Mouse (Mus musculus): ENCODE measurements around the gene Olfr893.

The Olfr893 gene
- long read RNA-seq, experiment 1: 0 reads
- long read RNA-seq, experiment 2: 0 reads

DNA sequence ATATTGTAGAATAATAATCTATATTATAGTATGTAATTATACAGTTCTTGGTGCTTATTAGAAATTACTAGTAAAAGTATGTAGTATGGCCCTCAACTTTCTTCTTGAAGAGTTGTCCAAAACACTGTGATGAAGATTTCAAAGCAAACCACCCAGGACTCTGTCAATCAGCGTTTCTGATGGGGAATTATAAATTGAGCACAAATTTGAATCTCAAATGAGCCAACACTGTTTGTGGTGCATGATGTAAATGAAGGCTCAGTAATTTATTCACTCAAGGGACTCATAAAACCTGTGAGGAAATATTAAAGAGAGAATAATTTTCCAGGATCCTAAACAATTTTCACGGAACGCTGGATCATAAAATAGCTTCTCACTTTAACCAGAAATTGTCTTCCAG, at the start of gene Olfr893:
Gene Olfr893 (plus strand): TSS at position 301 of the 400 bp plus-strand sequence.
- intact Hi-C loops (cut with DNase I): no loop called here

DNA sequence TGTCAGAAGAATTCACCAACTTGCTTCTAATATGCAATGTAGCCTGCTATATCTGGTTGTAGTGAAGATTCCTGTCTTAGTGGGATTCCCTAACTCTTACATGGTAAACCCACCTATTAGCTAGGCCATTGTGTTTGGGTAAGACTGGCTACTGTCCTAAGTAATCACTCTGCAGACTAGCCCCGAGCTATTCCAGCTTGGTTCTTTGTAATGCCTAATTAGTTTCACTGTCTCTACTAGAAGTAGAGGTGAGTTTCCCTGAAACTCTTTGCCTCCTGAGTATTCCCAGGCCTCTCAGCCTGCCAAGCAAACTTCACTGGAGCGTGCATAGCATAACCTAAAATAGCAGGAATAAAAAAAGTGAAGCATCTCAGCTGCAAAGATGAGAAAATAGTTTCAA, 39.8 kb upstream of the Olfr893 start:
- intact Hi-C loops (cut with DNase I): loop anchor here (5.0 kb wide), 1 partner anchor 114 kb away; no protein-coding TSS in a partner anchor

DNA sequence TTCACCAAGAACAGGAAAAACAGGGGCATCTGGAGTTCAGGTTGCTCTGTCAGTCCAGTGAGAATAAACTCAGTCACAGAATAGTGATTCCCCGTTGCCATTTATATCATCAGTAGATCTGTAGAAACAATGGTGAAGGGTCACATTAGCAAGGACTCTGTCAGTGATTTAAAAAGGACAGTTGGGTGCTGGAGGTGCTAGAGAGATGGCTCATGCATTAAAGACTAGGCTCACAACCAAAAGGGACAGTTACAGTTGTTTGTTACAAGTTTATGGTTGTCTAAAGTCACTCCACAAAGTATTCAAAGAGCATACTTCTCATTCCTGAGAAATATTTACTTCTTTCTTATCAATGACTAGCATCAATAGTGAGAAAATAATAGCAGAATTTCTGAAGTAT, 27.4 kb upstream of the Olfr893 start, which contains the start of gene Olfr891:
Gene Olfr891 (minus strand): TSS at position 101 of the 400 bp plus-strand sequence.
- intact Hi-C loops (cut with DNase I): no loop called here

DNA sequence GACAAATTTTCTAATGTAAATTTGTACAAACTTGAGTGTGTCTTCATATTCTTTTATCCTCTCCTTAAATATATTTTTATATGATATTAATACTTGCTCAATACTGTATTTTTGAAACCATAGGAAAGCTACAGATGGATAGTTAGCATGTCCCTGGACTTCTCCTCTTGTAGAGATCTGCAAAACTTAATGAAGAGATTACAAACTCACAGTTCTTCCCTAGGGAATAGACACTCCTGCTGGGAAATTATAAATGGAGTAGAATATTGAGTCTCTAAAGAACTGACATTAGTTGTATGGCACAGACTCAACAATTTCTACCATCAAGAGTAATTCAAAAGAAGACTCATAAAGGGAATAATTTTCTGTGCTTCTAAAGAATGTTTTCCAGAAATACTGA, 9.6 kb downstream of the Olfr893 start, which contains the start of gene Olfr894:
Gene Olfr894 (plus strand): TSS at position 301 of the 400 bp plus-strand sequence.
- intact Hi-C loops (cut with DNase I): no loop called here

DNA sequence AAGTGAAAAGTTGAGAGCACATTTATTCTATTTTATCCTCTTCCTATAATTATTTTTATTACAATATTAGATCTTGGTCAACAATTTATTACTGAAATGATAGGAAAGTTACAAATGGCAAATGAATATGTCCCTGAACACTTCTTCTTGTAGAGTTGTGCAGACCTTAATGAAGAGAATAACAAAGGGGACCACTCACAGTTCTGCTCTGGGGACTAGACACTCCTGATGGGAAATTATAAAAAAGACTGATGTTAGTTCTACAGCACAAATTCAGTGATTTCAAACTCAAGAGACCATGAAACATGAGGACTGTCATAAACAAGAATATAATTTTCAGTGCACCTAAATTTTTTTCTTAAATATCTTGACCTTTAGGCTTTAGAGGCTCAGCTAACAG, 44.3 kb downstream of the Olfr893 start, which contains the start of gene Olfr143:
Gene Olfr143 (plus strand): TSS at position 301 of the 400 bp plus-strand sequence.
- intact Hi-C loops (cut with DNase I): no loop called here

Measured in adrenal gland (tissue).